Mouse (Mus musculus) heart, postnatal 0 days (tissue): Measurements from ENCODE around the gene Cyba. TPM values are rescaled to one million over a fixed set of nuclear protein-coding genes. Genes with fewer than 3 reads are reported as not detected.

Experiments
- ATAC-seq: fragments of 200-750 bp; cut with Nextera tagmentation; 2 replicates; pipeline ENCODE4 v1.8.0; 2017; ENCODE audit warnings: low read depth, moderate number of reproducible peaks, moderate library complexity; ENCODE audit not compliant: insufficient read depth
- DNase-seq: peaks from one replicate; pipeline ENCODE4 v3.0.0-alpha.2; 2016; ENCODE audit warnings: low spot score
- H3K27ac ChIP-seq: fragments of 300-500 bp; sonication (generic); 2 replicates; pipeline ENCODE4 v1.5.1; 2014; ENCODE audit warnings: low read depth, mild to moderate bottlenecking
- H3K27me3 ChIP-seq: fragments of 300-500 bp; sonication (generic); 2 replicates; pipeline ENCODE4 v1.6.1; 2014; ENCODE audit warnings: low read length, mixed read lengths; ENCODE audit not compliant: control insufficient read depth, insufficient read depth
- H3K36me3 ChIP-seq: fragments of 300-500 bp; sonication (generic); replicated peaks from 2 replicates; pipeline ENCODE4 v1.6.1; 2014; ENCODE audit warnings: low read length, mixed read lengths; ENCODE audit not compliant: control insufficient read depth, insufficient read depth
- H3K4me1 ChIP-seq: fragments of 300-500 bp; sonication (generic); 2 replicates; pipeline ENCODE4 v1.6.1; 2014; ENCODE audit warnings: antibody characterized with exemption; ENCODE audit not compliant: control insufficient read depth, insufficient read depth
- H3K4me2 ChIP-seq: fragments of 300-500 bp; sonication (generic); 2 replicates; pipeline ENCODE4 v1.6.1; 2014; ENCODE audit warnings: low read depth, mild to moderate bottlenecking, low read length, moderate library complexity
- H3K4me3 ChIP-seq: fragments of 300-500 bp; sonication (generic); 2 replicates; pipeline ENCODE4 v1.5.1; 2014; ENCODE audit warnings: low read depth, low read length
- H3K9ac ChIP-seq: fragments of 300-500 bp; sonication (generic); replicated peaks from 2 replicates; pipeline ENCODE4 v1.6.1; 2014; ENCODE audit warnings: low read depth, low read length, mixed read lengths
- H3K9me3 ChIP-seq: fragments of 300-500 bp; sonication (generic); replicated peaks from 2 replicates; pipeline ENCODE4 v1.6.1; 2016; ENCODE audit warnings: low read length; ENCODE audit not compliant: control insufficient read depth
- CTCF ChIP-seq: IDR thresholded peaks from 2 replicates; pipeline ENCODE4 v1.5.1; 2016; ENCODE audit warnings: antibody characterized with exemption, control low read depth, low read depth
- EP300 ChIP-seq: IDR thresholded peaks from 2 replicates; pipeline ENCODE4 v1.6.1; 2016; ENCODE audit warnings: antibody characterized with exemption, low read depth
- WGBS: fragments of 180-500 bp; shearing (Covaris S2); extraction: QIAGEN DNeasy Blood & Tissue Kit; methylation state at CpG from one replicate; pipeline ENCODE4 v1.1.7; 2014; 5-methylcytosine and 5-hydroxymethylcytosine counted together
- polyA plus RNA-seq: library from polyadenylated mRNA; unstranded; fragments of >200 nt; fragmentation: Nextera tagmentation; extraction: Ambion mirVana; gene quantifications from 2 replicates; pipeline ENCODE4 v1.2.1, GENCODE M21; 2015
- total RNA-seq: library from RNA; depleted of rRNA; stranded (reverse); fragments of >200 nt; gene quantifications from 2 replicates; pipeline ENCODE4 v1.2.3, GENCODE M21; 2014; ENCODE audit warnings: low replicate concordance

Cyba gene
- total and polyA plus RNA-seq, 2 experiments from 2014 or later, result 159 to 162 TPM

DNA sequence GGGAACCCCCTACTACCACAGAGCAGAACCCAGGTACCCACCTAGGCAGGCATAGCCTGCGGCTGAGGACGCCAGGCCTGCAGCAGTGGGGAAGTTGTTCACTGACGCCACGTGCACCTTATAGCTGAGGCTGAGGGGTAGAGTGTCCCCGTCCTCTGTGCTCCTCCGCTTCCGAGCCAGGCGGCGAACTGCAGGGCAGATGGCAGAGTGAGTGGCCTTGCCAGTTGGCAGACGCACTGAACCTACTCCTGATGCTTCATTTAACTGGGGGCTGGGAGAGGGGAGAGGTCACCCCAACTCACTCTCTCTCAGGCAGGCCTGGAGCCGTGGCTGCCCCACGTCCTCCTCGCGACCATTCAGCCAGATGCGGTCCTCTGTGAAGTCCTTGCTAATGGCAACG lies 6.6 kb upstream of the Cyba start:
- 89% methylated on average over 16 of the region's 16 CpGs for WGBS
- no peak for ATAC-seq
- Histone ChIP-seq H3K27me3 (no peaks in the 10 kb centered on the region), H3K4me2 (no peak overlapping the region), H3K27ac (no peak overlapping the region), H3K4me3 (no peak overlapping the region), H3K4me1 (peaks cover 7% of the 10 kb centered on the region), H3K9ac (no peak overlapping the region), H3K9me3 (no peaks in the 10 kb centered on the region), H3K36me3 (no peaks in the 10 kb centered on the region; the same call in 1 of the 2 replicates)
- no peak for DNase-seq
- TF ChIP-seq CTCF (no peak), EP300 (no peak)

- Histone ChIP-seq H3K36me3 (no peaks in the 10 kb centered on the region; the same call in 1 of the 2 replicates), H3K27me3 (no peaks in the 10 kb centered on the region), H3K27ac (no peak overlapping the region), H3K4me3 (no peak overlapping the region), H3K9ac (no peak overlapping the region), H3K9me3 (no peaks in the 10 kb centered on the region), H3K4me2 (no peak overlapping the region), H3K4me1 (peaks cover 6% of the 10 kb centered on the region)
- no peak for TF ChIP-seq EP300
- no peak for TF ChIP-seq CTCF
- 85% methylated on average over 13 of the region's 13 CpGs for WGBS
- DNase-seq, result no peak
- no peak for ATAC-seq
Measured at GRCm38 (mm10) chr8:122437708-122438331, 5.1 kb upstream of the Cyba start.

DNA sequence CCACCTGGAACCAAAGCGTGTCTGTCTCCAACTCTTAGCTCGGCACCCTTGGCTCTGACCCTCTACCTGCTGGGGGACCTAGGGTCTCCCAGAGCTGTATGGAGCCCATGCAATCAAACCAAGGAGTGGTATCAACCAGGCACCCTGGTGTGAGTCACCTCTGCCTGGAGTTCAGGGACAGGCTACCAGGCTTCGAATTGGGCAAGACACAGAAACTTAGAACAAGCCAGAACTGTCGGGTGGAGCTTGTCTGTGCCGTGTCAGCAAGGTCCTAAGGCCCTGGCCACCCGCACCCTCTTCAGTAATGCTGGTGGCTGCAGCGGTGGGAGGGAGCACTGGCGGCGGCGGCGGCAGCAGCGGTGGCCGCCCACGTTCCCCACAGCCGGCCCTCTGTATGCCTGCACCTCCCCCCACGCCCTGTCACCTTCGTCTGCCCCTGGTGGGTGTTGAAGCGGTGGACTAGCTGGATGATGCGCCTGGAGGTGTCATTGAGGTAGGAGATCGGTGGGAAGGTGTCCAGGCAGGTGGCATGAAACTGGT lies 3.9 kb upstream of the Cyba start:
- Histone ChIP-seq H3K9me3 (no peaks in the 10 kb centered on the region), H3K4me3 (no peak overlapping the region), H3K4me1 (peaks cover 4% of the 10 kb centered on the region; the same call in 1 of the 2 replicates), H3K27ac (no peak overlapping the region), H3K27me3 (no peaks in the 10 kb centered on the region), H3K36me3 (no peaks in the 10 kb centered on the region; the same call in 1 of the 2 replicates), H3K4me2 (no peak overlapping the region), H3K9ac (no peak overlapping the region)
- WGBS, result 81% methylated on average over 20 of the region's 20 CpGs
- ATAC-seq (no peak), DNase-seq (no peak)
- TF ChIP-seq CTCF, result no peak
- TF ChIP-seq EP300, result no peak

DNA sequence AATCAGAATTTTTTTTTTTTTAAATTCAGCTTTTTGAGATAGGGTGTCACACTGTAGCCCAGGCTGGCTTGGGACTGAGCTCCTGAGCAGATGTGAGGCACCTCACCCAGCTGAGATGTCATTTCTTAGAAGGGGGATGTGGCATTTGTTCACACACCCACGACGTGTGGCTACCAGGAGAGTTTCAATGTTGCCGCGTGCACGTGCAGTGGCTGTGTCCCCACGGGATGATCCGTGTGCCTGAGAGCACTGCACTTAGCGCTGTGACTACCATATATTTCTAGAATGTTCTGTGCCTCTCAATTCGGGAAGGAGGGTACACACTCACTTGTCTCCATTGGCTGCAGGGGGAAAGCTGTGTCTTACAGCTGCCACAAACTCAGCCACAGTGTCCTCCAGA lies 3.4 kb upstream of the Cyba start:
- no peaks in the 10 kb centered on the region for H3K9me3 ChIP-seq
- H3K27ac ChIP-seq, result no peak overlapping the region
- H3K4me3 ChIP-seq, result no peak overlapping the region
- ATAC-seq, result no peak
- H3K36me3 ChIP-seq, result no peaks in the 10 kb centered on the region; the same call in 1 of the 2 replicates
- H3K4me1 ChIP-seq, result peaks cover 7% of the 10 kb centered on the region; the same call in 1 of the 2 replicates
- H3K4me2 ChIP-seq, result no peak overlapping the region
- no peaks in the 10 kb centered on the region for H3K27me3 ChIP-seq
- no peak for DNase-seq
- no peak overlapping the region for H3K9ac ChIP-seq
- 93% methylated on average over 9 of the region's 9 CpGs for WGBS
- TF ChIP-seq EP300 (no peak), CTCF (no peak)

DNA sequence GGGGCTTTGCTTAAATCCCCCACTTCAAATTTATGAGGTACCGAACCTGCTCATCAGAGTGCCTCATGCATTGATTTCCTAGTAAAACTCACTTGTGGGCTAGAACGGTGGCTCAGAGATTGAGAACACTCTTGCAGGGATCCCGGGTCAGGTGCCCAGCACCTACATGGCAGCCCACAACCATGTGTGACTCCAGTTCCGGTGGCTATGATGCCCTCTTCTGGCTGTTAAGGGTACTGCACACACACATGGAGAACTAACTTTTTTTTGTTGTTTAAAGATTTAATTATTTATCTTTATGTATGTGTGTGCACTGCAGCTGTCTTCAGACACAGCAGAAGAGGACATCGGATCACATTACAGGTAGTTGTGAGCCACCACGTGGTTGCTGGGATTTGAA lies 2.6 kb upstream of the Cyba start:
- Histone ChIP-seq H3K36me3 (no peaks in the 10 kb centered on the region; the same call in 1 of the 2 replicates), H3K4me2 (no peak overlapping the region), H3K27me3 (no peaks in the 10 kb centered on the region), H3K4me3 (no peak overlapping the region), H3K27ac (no peak overlapping the region), H3K9ac (no peak overlapping the region), H3K4me1 (peaks cover 7% of the 10 kb centered on the region; the same call in 1 of the 2 replicates), H3K9me3 (no peaks in the 10 kb centered on the region)
- WGBS, result 91% methylated on average over 6 of the region's 6 CpGs
- ATAC-seq, result no peak
- TF ChIP-seq CTCF (peak; percentile 18; the same call in 1 of the 2 replicates), EP300 (no peak)
- DNase-seq, result no peak
